Comparison of ENCODE assay signal across 12 mouse cellular contexts in the genomic region with DNA sequence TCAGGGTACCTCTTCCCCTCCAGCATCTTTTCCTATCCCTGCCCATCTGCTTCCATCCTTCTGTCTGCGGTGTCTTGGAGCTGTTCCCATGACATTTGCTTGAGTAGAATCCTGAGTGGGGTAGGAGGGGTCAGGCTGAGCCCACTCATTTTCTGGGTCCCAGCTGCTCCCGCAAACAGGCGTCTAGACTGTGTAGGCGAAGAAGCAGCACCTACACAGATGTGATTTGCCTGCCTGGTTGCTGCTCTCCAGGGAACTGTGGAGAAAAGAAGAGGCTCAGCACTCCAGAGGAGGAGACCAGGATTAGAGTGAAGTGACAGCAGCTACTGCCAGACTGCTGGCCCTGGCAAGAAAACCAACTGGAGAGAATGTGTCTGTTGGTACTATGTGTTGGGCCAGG. TPM values are rescaled to one million over a fixed set of nuclear protein-coding genes. Genes with fewer than 3 reads are reported as not detected.
DNase-seq lines count a peak whose midpoint lies in the region; ATAC-seq and TF ChIP-seq lines count a peak whose summit lies in the region.
"Had no signal": no experiment of that assay in that cellular context is flagged by ENCODE, and none has a peak within 500 bp of the region (broad histone marks: within the 10 kb centered on the region; RNA-seq: fewer than 3 reads in every experiment).

No protein-coding gene starts in this region.

- DNase-seq in frontal cortex, postnatal 25 days (ENCODE audit: low spot score in 2 of 2) = no peak
- peak; percentile 64 for DNase-seq in cerebellum, adult 11 months
- no peak for DNase-seq in forebrain, postnatal 0 days
- DNase-seq in left cerebral cortex, postnatal 14 days (ENCODE audit: low spot score in 2 of 2) = peak; percentile 71 to 78
- DNase-seq in gastrocnemius, postnatal 25 days = no peak
- no peak for DNase-seq in urinary bladder, postnatal 4 days (ENCODE audit: low spot score in 2 of 2)
- no peak for DNase-seq in ovary, adult 18-20 months (ENCODE audit: low spot score)
- DNase-seq: B cell, adult 2 months; heart, adult 2 months had no signal

- H3K27me3 ChIP-seq in forebrain, postnatal 0 days (ENCODE audit: insufficient read depth, low read length) = no peaks in the 10 kb centered on the region
- H3K27me3 ChIP-seq: embryonic facial prominence, embryonic 13.5 days; megakaryocyte, embryonic 14.5 days had no signal

- no peak for TF ChIP-seq CTCF in forebrain, postnatal 0 days (IDR thresholded peaks at IDR 0.05; ENCODE audit: low read depth)

- intact Hi-C loops in left cerebral cortex, postnatal 14 days (cut with DNase I) = no loop called here

- no peak overlapping the region for H3K4me3 ChIP-seq in forebrain, postnatal 0 days (ENCODE audit: low read depth, low read length)
- H3K4me3 ChIP-seq: embryonic facial prominence, embryonic 13.5 days; heart, adult 2 months; megakaryocyte, embryonic 14.5 days had no signal

- no peak overlapping the region for H3K4me2 ChIP-seq in forebrain, postnatal 0 days (ENCODE audit: low read depth)
- H3K4me2 ChIP-seq: embryonic facial prominence, embryonic 13.5 days had no signal

- H3K27ac ChIP-seq in forebrain, postnatal 0 days (ENCODE audit: low read depth, low read length) = 0 out of 2 replicates have a peak overlapping the region, but pooled peaks have one; percentile 22
- H3K27ac ChIP-seq: embryonic facial prominence, embryonic 13.5 days; heart, adult 2 months had no signal

- H3K4me1 ChIP-seq in forebrain, postnatal 0 days (ENCODE audit: insufficient read depth) = peaks cover 3% of the 10 kb centered on the region; the same call in 1 of the 2 replicates

- no peaks in the 10 kb centered on the region for H3K9me3 ChIP-seq in forebrain, postnatal 0 days (ENCODE audit: low read length)
- H3K9me3 ChIP-seq: megakaryocyte, embryonic 14.5 days had no signal

- WGBS in forebrain, postnatal 0 days = 57% methylated on average over 4 of the region's 4 CpGs

- H3K36me3 ChIP-seq in forebrain, postnatal 0 days (ENCODE audit: insufficient read depth) = peaks cover 1% of the 10 kb centered on the region

- peak; percentile 80 for ATAC-seq in frontal cortex, adult (ENCODE audit: low TSS enrichment)
- peak; percentile 59 for ATAC-seq in forebrain, postnatal 0 days

- no peak overlapping the region for H3K9ac ChIP-seq in forebrain, postnatal 0 days
- H3K9ac ChIP-seq: embryonic facial prominence, embryonic 13.5 days had no signal

RNA-seq across cellular contexts. Expression of a gene that starts 14.9 kb away (rescaled TPM):
- total RNA-seq in forebrain, postnatal 0 days (2014; rRNA removed) = 11.7 and 19.6 TPM in 2 replicates
- 13.3 and 14.9 TPM in 2 replicates for polyA plus RNA-seq in forebrain, postnatal 0 days (2015; fragmentation: Nextera tagmentation; extraction: Ambion mirVana)
- total RNA-seq in left cerebral cortex, postnatal 14 days (2021) = 10 to 100 TPM; 26.5 to 28.8 TPM
- total RNA-seq in gastrocnemius, postnatal 25 days (2021) = 10 to 100 TPM; 70.8 to 75.6 TPM

RNA-seq across cellular contexts. Expression of a gene that starts 22.2 kb away (rescaled TPM):
- total RNA-seq in forebrain, postnatal 0 days (2014; rRNA removed) = 36.1 and 37.1 TPM in 2 replicates
- 54.5 and 59.5 TPM in 2 replicates for polyA plus RNA-seq in forebrain, postnatal 0 days (2015; fragmentation: Nextera tagmentation; extraction: Ambion mirVana)
- 10 to 100 TPM; 14.7 to 15.4 TPM for total RNA-seq in left cerebral cortex, postnatal 14 days (2021)
- 1 to 10 TPM; 6.7 to 7.6 TPM for total RNA-seq in gastrocnemius, postnatal 25 days (2021)

RNA-seq across cellular contexts. Expression of a gene that starts 28.9 kb away (rescaled TPM):
- total RNA-seq in forebrain, postnatal 0 days (2014; rRNA removed) = 12.9 and 14.4 TPM in 2 replicates
- 10.6 and 12.6 TPM in 2 replicates for polyA plus RNA-seq in forebrain, postnatal 0 days (2015; fragmentation: Nextera tagmentation; extraction: Ambion mirVana)
- 1 to 10 TPM; 6.5 to 7.0 TPM for total RNA-seq in left cerebral cortex, postnatal 14 days (2021)
- total RNA-seq in gastrocnemius, postnatal 25 days (2021) = 1 to 10 TPM; 6.3 to 6.8 TPM

RNA-seq across cellular contexts. Expression of a gene that starts 44.6 kb away (rescaled TPM):
- 1.0 and 2.1 TPM in 2 replicates for total RNA-seq in forebrain, postnatal 0 days (2014; rRNA removed)
- polyA plus RNA-seq in forebrain, postnatal 0 days (2015; fragmentation: Nextera tagmentation; extraction: Ambion mirVana) = 1.4 and 1.7 TPM in 2 replicates
- total RNA-seq in left cerebral cortex, postnatal 14 days (2021) = 1 to 10 TPM in 1 of 2 experiments, under 1 TPM in 1; 0.79 to 1.0 TPM
- 1 to 10 TPM in 1 of 2 experiments, under 1 TPM in 1; 0.94 to 1.3 TPM for total RNA-seq in gastrocnemius, postnatal 25 days (2021)

Comparison
In these comparisons a context has a peak if more than half of its experiments do, and no peak if none do; other contexts are left out.
1. DNase-seq: peak in cerebellum, adult 11 months (single experiment) and left cerebral cortex, postnatal 14 days (2 of 2); none in frontal cortex, postnatal 25 days (0 of 2), forebrain, postnatal 0 days (single experiment), gastrocnemius, postnatal 25 days (single experiment), urinary bladder, postnatal 4 days (0 of 2) and ovary, adult 18-20 months (single experiment).